Mouse (Mus musculus): ENCODE data around the gene Gm45785.

The Gm45785 gene

DNA sequence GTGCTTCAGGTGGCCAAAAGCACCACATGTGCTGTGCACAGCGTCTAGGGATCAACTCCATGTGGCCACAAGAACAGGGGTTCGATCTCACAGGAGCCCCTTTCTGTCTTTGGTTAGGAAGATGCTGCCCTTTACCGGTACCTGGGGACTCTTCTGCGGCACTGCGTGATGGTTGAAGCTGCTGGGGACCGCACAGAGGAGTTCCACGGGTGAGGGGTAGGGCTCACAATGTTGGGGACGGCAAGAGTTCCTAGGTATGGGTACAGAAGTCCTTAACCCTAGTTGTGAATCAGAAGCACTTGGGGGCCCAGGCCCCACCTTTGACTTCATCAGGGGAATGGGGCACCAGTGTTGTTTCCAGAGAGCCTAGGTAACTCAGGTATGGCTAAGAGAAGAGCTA lies 2.6 kb upstream of the Gm45785 start:
- intact Hi-C loops (cut with DNase I), result no loop called here

GRCm38 (mm10) chr7:140857550-140858505 lies 1.7 kb upstream of the Gm45785 start, which contains the start of gene Bet1l:
Gene Bet1l (minus strand): TSS chr7:140857577.
- intact Hi-C loops (cut with DNase I), result no loop called here

DNA sequence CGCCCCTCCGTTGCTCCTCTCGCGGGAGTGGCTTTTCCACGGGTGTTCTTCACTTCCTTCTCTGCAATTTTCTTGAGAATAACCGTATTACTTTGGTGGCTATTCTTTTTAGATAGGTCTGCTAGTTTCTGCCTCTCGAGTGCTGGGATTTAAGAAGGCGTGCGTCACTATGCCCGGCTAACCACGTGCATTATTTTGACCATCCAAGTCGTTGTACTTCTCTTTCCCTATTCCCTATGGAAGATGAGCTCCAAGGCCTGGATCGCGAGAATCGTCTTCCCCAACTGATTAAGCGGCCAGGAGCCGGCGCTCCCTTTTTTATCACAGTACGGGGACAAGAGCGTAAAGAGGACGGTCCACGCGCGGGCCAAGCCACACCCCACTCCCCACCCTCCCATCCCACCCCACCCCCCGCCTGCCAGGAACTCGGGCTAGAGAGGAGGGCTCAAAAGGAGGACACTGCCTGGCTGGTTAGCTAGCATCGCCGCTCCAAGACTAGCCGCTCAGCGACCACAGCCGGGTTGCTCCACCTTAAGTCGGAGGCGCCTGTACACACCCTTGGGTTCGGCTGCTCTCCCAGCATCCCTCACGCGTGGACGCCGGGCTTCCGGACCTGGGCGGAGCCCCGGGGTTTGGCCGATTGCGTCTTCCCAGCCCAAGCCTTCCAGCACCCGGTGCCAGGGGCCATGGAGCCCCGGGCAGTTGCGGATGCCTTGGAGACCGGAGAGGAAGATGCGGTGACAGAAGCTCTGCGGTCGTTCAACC lies 836 bp upstream of the Gm45785 start, which contains the start of gene Ric8a:
TSS of gene Ric8a (plus strand) at position 173 of the 765 bp plus-strand sequence.
- intact Hi-C loops (cut with DNase I), result no loop called here

GRCm38 (mm10) chr7:140855181-140855580 lies 950 bp downstream of the Gm45785 start:
- intact Hi-C loops (cut with DNase I), result no loop called here

GRCm38 (mm10) chr7:140854483-140854882 lies 1.6 kb downstream of the Gm45785 start:
- intact Hi-C loops (cut with DNase I), result no loop called here

DNA sequence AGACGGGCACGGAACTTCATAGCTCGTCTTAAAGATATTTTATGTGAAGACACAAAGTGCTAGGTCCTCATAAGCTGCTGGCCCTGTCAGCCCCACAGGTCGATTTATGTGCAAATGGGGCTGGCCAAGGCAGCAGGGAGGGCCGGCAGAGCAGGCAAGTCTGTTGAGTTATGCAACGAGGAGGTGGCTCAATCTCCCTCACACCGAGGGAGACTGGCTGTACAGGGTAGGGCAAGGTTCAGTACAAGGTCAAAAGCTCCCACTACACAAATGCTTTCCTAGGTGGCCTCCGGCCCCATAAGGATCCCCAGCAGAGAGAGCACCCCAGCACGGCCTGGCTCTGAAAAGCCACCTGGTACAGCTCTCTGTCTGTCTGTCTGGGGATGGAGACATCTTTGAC lies 2.7 kb downstream of the Gm45785 start:
- intact Hi-C loops (cut with DNase I), result no loop called here

GRCm38 (mm10) chr7:140851916-140852315 lies 4.2 kb downstream of the Gm45785 start:
- intact Hi-C loops (cut with DNase I), result no loop called here

GRCm38 (mm10) chr7:140848591-140848990 lies 7.5 kb downstream of the Gm45785 start:
- intact Hi-C loops (cut with DNase I), result loop anchor here (10.0 kb wide), 2 partner anchors 116 to 336 kb away; partner anchors contain the start of gene Ifitm1

DNA sequence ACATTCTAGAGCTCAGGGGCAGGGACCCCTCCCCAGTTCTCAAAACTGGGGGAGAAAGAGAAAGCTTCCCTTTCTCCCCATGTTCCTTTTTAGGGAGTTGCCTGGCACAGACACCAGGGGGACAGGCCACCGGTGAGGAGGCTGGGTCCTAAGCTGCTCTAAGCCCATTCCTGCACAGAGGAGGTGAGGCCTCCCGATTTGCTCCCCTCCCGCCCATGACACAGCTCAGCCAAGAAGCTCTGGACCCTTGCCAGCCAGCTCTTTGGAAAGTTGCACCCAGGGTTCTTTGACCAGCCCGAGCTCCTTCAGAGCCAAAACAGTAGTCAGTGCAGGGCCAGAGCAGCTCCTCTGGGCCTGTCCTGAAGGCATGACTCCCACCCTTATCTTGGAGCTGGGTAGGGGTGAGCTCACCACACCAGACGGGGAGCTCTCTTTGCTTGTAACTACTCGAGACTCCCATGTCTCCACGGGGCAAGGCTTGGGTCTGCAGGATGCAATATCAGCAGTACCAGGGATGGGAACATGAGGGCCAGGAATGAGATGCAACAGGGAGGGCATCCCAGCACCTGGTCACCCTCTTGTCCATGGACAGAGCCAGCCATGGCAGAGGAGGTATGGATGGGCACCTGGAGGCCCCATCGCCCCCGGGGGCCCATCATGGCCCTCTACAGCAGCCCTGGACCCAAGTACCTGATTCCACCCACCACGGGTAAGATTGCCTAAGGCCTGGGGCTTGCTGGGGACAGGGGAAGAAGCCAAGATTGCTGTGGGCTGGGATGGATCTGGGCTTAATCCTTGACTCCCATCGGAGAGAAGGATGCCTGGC lies 8.2 kb downstream of the Gm45785 start, which contains the start of gene Odf3:
TSS of gene Odf3 (plus strand) at position 51 of the 826 bp plus-strand sequence.
- intact Hi-C loops (cut with DNase I), result loop anchor here (10.0 kb wide), 2 partner anchors 117 to 337 kb away; partner anchors contain the start of gene Ifitm1

DNA sequence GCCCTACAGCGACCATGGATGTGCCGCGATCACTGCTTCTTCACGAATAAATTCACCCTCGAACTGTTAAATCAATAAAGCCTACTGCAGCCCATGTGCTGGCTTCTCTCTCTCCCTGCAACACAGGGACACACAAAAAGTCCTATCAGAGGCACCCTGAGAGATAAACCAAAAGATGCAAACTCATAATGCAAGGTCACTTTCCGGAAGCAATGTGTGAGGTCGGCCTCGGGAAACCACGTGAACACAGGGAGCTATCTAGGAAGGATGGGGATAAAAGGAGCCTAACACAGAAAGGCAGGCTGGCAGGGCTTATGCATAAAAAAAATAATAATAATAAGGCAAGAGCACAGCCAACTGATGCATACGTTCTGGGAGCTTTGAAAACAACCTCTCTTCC lies 9.5 kb downstream of the Gm45785 start:
- intact Hi-C loops (cut with DNase I), result loop anchor here (10.0 kb wide), 2 partner anchors 118 to 338 kb away; partner anchors contain the start of gene Ifitm1

DNA sequence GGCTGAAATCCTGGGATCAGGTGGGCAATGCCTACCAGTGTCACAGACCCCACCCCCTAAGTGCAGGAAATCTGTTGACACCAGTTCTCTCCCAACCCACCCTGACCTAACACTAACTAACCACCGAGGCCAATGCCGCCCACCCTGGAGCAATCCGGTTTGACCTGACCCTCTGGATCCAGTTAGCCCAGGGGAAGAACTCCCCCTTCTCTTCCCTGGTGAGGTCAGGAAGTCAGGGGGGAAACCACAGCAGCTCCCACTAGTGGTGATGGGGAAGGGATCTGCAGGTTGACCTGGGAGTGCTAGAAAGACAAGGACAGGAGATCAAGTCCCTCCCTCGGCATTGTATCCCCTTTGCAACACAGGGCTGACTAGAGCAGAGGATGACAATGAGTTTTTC lies 10.4 kb downstream of the Gm45785 start:
- intact Hi-C loops (cut with DNase I), result loop anchor here (2.0 to 10.0 kb wide), 3 partner anchors 119 to 339 kb away; partner anchors contain the start of gene Ifitm1

DNA sequence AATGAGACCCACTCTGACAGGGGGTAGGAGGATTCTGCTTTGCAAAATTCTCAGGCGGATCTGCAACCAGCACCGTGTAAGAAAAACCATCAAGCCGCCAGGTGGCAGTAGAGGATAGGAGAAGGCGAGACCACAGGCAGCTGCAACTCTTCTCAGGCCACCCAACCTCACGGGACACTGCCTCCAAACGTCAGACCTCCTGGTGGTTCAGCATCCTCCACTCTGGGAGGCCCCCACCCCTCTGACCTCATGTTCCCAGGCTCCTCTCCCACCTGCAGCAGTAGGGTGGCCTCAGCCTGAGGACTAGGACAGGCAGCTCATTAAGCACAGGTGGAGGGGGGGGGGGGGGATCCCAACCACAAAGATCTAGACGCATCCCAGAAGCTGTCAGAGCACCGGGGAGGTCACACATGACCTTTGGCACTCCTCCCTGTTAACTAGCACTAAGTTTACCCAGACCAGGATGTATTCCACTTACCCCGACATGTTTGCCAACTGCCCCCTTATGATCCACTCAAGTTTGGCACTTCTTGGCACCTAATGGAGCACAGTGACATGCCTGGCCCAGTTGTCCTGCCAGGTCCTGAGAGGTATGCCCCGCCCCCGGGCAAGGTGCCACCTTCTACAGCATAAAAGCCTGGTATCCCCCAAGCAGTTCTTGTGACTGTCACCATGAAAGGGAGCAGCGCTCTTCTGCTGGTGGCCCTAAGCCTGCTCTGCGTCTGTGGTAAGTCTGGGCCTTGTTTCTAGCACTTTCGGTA lies 11.0 kb downstream of the Gm45785 start, which contains the start of gene Scgb1c1:
TSS of gene Scgb1c1 (plus strand) at position 643 of the 761 bp plus-strand sequence.
- intact Hi-C loops (cut with DNase I), result loop anchor here (1.0 to 10.0 kb wide), 4 partner anchors 58 to 340 kb away; partner anchors contain the start of gene Ifitm1

- intact Hi-C loops (cut with DNase I), result loop anchor here (1.0 to 10.0 kb wide), 4 partner anchors 59 to 341 kb away; partner anchors contain the start of gene Ifitm1
Measured at GRCm38 (mm10) chr7:140843806-140844205, 12.3 kb downstream of the Gm45785 start.

GRCm38 (mm10) chr7:140840750-140841735 lies 15.1 kb downstream of the Gm45785 start:
- intact Hi-C loops (cut with DNase I), result loop anchor here (10.0 kb wide), 2 partner anchors 124 to 344 kb away; partner anchors contain the start of gene Ifitm1

GRCm38 (mm10) chr7:140839556-140839955 lies 16.6 kb downstream of the Gm45785 start:
- intact Hi-C loops (cut with DNase I), result no loop called here

- intact Hi-C loops (cut with DNase I), result no loop called here
Measured at GRCm38 (mm10) chr7:140836243-140837115, 19.7 kb downstream of the Gm45785 start.

DNA sequence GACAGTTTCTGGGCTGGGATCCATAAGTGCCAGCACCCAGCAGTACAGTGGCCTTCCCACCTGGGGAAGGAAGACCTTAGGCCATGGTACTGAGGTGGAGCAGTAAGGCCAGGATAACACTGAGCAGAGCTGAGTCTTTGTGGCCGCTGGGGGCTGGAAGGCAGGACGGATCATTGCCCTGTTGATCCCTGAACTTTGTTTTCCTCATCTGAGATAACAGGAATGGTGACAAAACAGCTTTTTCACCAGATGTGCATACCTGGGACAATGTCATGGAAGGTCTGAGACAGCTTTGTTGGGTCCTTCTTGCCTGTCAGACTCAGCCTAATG lies 20.4 kb downstream of the Gm45785 start:
- intact Hi-C loops (cut with DNase I), result no loop called here
